Mouse (Mus musculus): Measurements from ENCODE around the gene Lrrc18.
A peak's percentile ranks its signal among the peaks of the same experiment; 100 is the strongest.

Lrrc18 gene

GRCm38 (mm10) chr14:32991082-32991481, at the start of gene Lrrc18:
Gene Lrrc18, plus strand, starts transcription at chr14:32991382.
- DNase-seq: no peak

- no peak for DNase-seq
These were observed 43.7 kb upstream of the Lrrc18 start for GRCm38 (mm10) chr14:32947512-32947911.

GRCm38 (mm10) chr14:32950312-32951301, 40.6 kb upstream of the Lrrc18 start:
- peak; percentile 48 to 51 for DNase-seq

GRCm38 (mm10) chr14:32956486-32956885, 34.7 kb upstream of the Lrrc18 start:
- no peak for DNase-seq

DNA sequence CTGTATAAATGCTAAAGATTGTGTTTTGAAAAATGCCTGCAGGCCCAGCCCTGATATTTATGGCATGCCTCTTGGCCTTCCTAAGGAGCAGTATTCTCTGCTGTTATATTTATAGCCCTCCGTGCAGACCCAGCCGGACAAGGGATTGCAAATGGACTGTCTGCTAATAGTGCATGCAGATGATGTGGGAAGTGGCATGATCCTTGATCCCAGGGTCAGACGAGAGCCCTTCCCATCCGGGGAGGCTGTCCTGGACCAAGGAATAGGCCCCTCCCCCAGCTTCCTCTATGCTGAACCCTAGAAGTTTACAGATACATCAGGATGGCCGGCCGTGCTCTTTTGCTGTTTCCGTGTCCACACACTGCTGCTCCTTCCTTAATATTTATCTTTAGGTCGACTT, 32.5 kb upstream of the Lrrc18 start:
- DNase-seq: peak; percentile 37 to 56

- peak; percentile 46 to 78 for DNase-seq
These were observed 30.7 kb upstream of the Lrrc18 start for GRCm38 (mm10) chr14:32960481-32960880.

DNA sequence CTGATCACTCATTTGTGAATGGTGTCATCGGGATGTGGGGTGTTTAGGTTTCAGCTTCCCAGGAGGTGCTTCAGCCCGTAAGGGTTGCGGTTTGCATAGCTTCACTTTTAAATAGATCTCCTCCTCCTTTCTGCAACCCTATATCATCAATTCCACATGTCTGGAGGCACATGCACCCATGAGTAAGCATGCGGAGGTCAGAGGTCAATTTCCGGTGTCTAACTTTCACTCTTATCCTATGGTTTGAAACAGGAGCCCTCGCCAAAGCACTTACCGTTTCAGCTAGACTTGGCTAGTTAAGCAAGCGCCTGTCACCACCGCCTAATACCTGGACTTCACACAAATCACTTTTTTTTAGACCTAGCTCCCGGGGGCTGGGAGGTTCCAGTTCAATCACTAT, 26.4 kb upstream of the Lrrc18 start:
- DNase-seq: no peak

GRCm38 (mm10) chr14:32970700-32971099, 20.5 kb upstream of the Lrrc18 start:
- DNase-seq: no peak

DNA sequence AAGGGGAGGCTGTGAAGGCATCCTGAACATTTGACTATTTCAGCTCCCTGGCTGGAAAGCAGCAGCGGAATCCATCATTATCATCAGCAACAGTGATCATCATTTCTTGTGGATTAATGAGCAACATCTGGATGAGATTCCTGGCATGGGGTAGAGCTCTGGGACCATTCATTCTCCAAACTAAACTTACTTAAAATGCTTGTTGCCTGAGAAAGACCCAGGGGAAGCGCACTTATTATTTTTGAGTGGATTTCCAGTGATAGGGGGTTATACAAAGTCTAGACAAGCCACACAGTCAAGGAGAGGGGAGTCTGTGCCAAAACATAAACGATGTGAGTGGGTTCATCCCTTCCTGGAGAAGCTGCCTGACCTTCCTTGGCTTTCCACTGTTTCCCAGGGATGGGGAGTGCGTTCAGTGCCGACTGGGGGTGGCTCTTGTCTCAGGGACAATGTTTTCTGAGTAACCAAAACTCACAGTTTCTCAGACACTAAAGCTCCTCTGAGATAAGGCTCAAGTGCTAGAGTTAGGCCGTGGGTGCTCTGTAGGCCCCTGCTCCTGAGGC, 6.9 kb upstream of the Lrrc18 start:
- DNase-seq: no peak

DNA sequence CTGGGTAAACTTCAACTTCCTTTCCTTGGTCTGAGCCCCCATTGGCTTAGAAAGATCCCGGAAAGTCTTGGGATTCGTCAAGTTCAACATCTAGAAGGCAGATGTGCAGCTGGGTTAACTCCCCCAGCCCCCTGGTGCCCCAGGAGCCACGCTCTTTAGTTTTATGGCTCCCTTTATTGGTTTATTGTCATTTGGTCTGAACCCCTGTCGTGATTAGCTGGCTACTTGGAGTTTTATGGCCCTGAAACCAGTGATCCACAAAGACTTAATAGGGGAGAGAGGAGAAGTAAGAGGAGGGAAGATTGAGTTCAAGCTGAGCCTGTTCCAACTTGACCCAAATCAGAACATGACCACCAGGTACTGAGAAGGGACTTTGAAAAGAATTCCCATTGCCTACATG, 4.5 kb upstream of the Lrrc18 start:
- no peak for DNase-seq

DNA sequence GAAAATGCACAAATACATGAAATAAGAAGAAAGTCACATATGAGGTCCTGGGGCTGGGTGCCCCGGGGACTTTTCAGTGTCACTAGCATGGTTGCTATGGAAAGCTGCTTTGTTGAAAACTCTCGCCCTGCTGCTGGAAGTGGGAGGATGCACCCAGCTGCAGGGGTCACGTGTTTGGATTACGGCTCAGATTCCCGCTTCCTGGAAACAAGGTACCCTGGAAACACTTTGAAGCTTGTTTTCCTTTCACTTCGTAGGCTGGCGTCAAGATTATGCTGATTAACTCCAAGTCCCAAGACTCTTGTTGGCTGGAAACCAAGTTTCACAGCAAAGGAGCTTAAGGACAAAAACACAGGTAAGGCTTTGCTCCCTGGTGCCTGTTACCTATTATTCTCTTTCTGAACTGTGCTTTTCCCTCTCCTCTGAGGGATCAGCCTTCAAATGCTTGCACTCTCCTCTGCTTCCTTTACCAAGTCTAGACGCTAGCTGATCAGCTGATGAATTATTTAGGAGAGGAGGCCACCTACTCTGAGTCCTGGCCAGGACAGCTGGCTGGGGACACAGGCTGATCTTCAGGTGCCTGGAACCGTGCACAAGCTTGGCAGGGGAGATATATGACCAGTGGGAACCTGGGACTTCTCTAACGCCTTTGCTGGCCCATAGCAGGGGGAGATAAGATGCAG, 3.9 kb downstream of the Lrrc18 start:
- DNase-seq: peak; percentile 50 to 57

GRCm38 (mm10) chr14:32999511-32999910, 8.3 kb downstream of the Lrrc18 start:
- DNase-seq: no peak

DNA sequence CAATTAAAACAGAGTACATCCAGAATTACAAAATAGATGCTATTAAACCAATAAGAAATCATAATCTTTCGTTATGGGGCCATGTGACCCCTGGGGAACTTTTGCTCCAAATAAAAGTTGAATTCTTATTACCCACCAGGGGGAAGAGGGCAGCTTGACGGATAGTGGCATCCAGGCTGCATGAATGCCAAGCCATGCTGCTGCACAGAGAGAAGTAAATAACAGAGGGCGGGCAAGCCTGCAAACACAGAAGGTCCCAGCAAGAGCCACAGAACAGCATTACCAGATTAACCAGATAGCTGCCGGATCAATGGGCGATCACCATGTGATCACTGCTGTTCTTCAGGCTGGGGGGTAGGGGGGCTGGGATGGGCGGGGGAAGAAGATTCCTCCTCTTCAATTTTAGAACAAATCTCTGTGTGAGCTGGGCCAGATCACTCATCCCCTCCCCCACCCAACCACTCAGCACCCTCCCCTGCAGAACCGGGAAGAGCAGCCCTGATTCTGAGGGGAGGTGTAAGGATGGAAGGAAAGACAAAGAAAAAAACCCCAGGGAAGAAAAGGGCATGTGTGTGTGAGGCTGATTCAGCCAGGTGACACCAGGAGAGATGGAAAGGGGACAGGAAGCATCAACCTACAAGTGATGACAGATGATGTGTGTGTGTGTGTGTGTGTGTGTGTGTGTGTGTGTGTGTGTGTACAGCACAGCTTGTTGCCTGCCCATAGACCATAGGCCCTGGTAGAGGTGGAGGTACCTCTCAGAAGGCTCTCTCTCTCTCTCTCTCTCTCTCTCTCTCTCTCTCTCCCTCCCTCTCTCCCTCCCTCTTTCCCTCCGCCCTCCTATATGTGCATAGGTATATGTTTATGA, 9.2 kb downstream of the Lrrc18 start:
- no peak for DNase-seq

GRCm38 (mm10) chr14:33005114-33005513, 13.9 kb downstream of the Lrrc18 start:
- no peak for DNase-seq

- no peak for DNase-seq
These were observed 16.5 kb downstream of the Lrrc18 start for GRCm38 (mm10) chr14:33007638-33008037.

DNA sequence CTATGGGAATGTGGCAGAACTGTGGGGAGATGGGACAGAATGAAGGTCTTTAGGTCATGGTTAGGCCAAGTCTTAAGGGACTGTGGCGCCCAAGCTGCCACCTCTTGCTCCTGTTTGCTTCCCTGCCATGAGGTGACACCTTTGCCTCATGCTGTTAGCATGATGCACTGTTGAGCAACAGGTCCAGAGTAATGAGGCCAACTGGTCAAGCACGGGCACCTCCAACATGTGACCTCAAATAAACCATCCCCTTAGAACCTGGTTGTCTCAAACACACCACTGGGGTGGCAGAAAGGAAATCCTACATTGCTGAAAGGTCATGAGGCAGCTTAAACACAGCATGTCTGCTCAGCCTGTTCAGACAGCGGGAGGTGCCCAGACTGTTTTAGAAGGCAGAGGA, 27.9 kb downstream of the Lrrc18 start:
- no peak for DNase-seq

GRCm38 (mm10) chr14:33019606-33020005, 28.4 kb downstream of the Lrrc18 start:
- no peak for DNase-seq

GRCm38 (mm10) chr14:33030849-33031248, 39.7 kb downstream of the Lrrc18 start:
- DNase-seq: no peak

DNA sequence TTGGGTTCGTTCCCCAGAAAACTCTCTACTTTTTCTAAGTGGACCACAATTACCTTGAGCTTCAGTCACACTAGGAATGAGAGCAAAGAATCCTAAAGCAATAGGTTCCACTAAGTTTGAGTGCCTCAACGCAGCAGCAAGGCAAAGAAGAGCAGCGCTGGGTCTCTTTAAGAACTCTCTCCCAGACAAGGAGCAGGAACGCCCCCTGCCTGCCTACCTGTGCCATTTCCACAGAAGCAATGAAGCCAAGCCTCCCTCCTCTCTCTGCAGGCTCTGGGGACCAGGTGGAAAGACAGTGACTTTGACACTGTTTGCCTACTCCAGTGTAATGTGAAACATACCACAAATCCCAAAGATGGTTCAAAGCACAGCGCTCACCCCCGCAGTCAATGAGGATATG, 42.2 kb downstream of the Lrrc18 start:
- peak; percentile 14 to 73 for DNase-seq

DNA sequence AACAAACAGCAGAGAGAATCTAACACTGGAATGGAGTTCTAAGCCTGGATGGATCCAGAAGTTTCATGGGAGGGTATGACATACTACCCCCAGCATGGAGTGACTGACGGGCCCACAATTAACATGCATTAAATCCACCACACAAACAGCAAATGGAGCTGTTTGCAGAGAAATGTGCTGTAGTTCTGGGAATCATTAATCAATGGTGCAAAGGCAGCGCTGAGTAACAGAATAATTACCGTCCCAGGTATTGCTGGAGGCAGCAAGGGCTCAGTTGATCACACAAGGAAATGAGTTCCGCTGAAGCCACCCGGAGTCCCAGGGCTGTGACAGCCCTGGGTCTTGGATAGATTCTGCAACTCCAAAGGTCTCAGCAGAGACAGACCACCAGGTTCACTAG, 44.2 kb downstream of the Lrrc18 start:
- DNase-seq: peak; percentile 20 to 26

- peak in 1 of 2 experiments; percentile 13 for DNase-seq
These were observed 45.6 kb downstream of the Lrrc18 start for GRCm38 (mm10) chr14:33036811-33037210.

GRCm38 (mm10) chr14:33045217-33045616, 54.0 kb downstream of the Lrrc18 start:
- DNase-seq: no peak

GRCm38 (mm10) chr14:33053441-33053840, 62.3 kb downstream of the Lrrc18 start:
- DNase-seq: no peak

All from kidney, postnatal 36 days (tissue).